Comparison of ENCODE assay signal across 8 mouse cellular contexts in the genomic region with DNA sequence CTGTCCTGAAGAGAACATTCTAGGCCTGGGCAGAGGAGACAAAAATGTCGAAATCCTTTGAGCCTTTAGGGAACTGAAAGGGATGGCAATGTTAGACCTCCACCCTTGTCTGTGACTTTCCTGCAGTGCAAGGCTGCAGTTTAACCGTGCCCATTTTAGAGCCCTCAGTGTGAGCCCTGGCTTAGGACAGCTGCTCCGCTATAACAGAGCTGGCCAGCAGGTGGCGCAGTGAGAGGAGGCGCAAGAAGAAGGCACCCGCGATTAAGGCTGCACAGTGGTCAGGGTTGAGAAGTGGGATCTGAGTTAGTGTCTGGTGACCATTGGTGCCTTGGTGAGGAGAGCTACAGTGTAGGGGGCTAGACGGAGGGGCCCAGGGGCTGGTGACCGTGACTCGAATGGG. TPM values are rescaled to one million over a fixed set of nuclear protein-coding genes. Genes with fewer than 3 reads are reported as not detected.
A peak's percentile ranks its signal among the peaks of the same experiment; 100 is the strongest.
DNase-seq lines count a peak whose midpoint lies in the region; ATAC-seq lines count a peak whose summit lies in the region.
"Had no signal": no experiment of that assay in that cellular context is flagged by ENCODE, and none has a peak within 500 bp of the region (broad histone marks: within the 10 kb centered on the region; RNA-seq: fewer than 3 reads in every experiment).

No protein-coding gene starts in this region.

- no peak overlapping the region for H3K4me3 ChIP-seq in forebrain, embryonic 16.5 days (replicated peaks; ENCODE audit: low read length)
- no peak overlapping the region for H3K4me3 ChIP-seq in hindbrain, embryonic 12.5 days
- no peak overlapping the region for H3K4me3 ChIP-seq in midbrain, embryonic 12.5 days
- H3K4me3 ChIP-seq: limb, embryonic 15.5 days had no signal

- no peaks in the 10 kb centered on the region for H3K4me1 ChIP-seq in forebrain, embryonic 16.5 days (replicated peaks; ENCODE audit: control insufficient read depth, insufficient read depth, low read length)
- H3K4me1 ChIP-seq in hindbrain, embryonic 12.5 days: peaks cover 18% of the 10 kb centered on the region
- peaks cover 19% of the 10 kb centered on the region for H3K4me1 ChIP-seq in midbrain, embryonic 12.5 days

- no peak overlapping the region for H3K27ac ChIP-seq in forebrain, embryonic 16.5 days (ENCODE audit: low read length)
- H3K27ac ChIP-seq in hindbrain, embryonic 12.5 days: no peak overlapping the region
- no peak overlapping the region for H3K27ac ChIP-seq in midbrain, embryonic 12.5 days (replicated peaks)
- H3K27ac ChIP-seq: limb, embryonic 15.5 days had no signal

- ATAC-seq in forebrain, embryonic 16.5 days: 0 out of 2 replicates have a peak, but pooled peaks have one; percentile 30
- peak; percentile 6; the same call in 1 of the 2 replicates for ATAC-seq in hindbrain, embryonic 12.5 days (ENCODE audit: low FRiP score)
- ATAC-seq in midbrain, embryonic 12.5 days (ENCODE audit: low FRiP score, low read depth): peak; percentile 47

- no peak overlapping the region for H3K9ac ChIP-seq in forebrain, embryonic 16.5 days (replicated peaks; ENCODE audit: low read depth, low read length)
- no peak overlapping the region for H3K9ac ChIP-seq in hindbrain, embryonic 12.5 days
- H3K9ac ChIP-seq in midbrain, embryonic 12.5 days (replicated peaks): no peak overlapping the region
- H3K9ac ChIP-seq: limb, embryonic 15.5 days had no signal

- peak; percentile 57 for DNase-seq in Muller cell, postnatal 12 days (ENCODE audit: inconsistent ontology term)
- DNase-seq in cerebellum, adult 11 months: peak; percentile 59
- DNase-seq in left cerebral cortex, postnatal 14 days (ENCODE audit: low spot score in 2 of 2): peak; percentile 46 to 72
- peak; percentile 27 to 76 for DNase-seq in spleen, adult 18-20 months

- intact Hi-C loops in left cerebral cortex, postnatal 14 days (cut with DNase I): loop anchor here (1.0 kb wide), 1 partner anchor 83 kb away; no protein-coding TSS in a partner anchor

- no peaks in the 10 kb centered on the region for H3K9me3 ChIP-seq in forebrain, embryonic 16.5 days (ENCODE audit: control insufficient read depth, low read length)
- H3K9me3 ChIP-seq in hindbrain, embryonic 12.5 days (replicated peaks): no peaks in the 10 kb centered on the region
- no peaks in the 10 kb centered on the region for H3K9me3 ChIP-seq in midbrain, embryonic 12.5 days
- H3K9me3 ChIP-seq: limb, embryonic 15.5 days had no signal

- no peaks in the 10 kb centered on the region for H3K36me3 ChIP-seq in forebrain, embryonic 16.5 days (ENCODE audit: control insufficient read depth, insufficient read depth)
- H3K36me3 ChIP-seq in hindbrain, embryonic 12.5 days: no peaks in the 10 kb centered on the region
- H3K36me3 ChIP-seq in midbrain, embryonic 12.5 days: no peaks in the 10 kb centered on the region
- H3K36me3 ChIP-seq: limb, embryonic 15.5 days had no signal

- WGBS in forebrain, embryonic 16.5 days: 11% methylated on average over 10 of the region's 10 CpGs
- WGBS in hindbrain, embryonic 12.5 days: 6% methylated on average over 10 of the region's 10 CpGs
- WGBS in midbrain, embryonic 12.5 days: 7% methylated on average over 10 of the region's 10 CpGs

- no peak overlapping the region for H3K4me2 ChIP-seq in forebrain, embryonic 16.5 days (ENCODE audit: low read length)
- H3K4me2 ChIP-seq in hindbrain, embryonic 12.5 days (replicated peaks): no peak overlapping the region
- no peak overlapping the region for H3K4me2 ChIP-seq in midbrain, embryonic 12.5 days (replicated peaks)
- H3K4me2 ChIP-seq: limb, embryonic 15.5 days had no signal

- H3K27me3 ChIP-seq in forebrain, embryonic 16.5 days (replicated peaks; ENCODE audit: control insufficient read depth, insufficient read depth, low read length): no peaks in the 10 kb centered on the region
- no peaks in the 10 kb centered on the region; the same call in 1 of the 2 replicates for H3K27me3 ChIP-seq in hindbrain, embryonic 12.5 days
- H3K27me3 ChIP-seq in midbrain, embryonic 12.5 days: peaks cover 36% of the 10 kb centered on the region; the same call in 1 of the 2 replicates
- H3K27me3 ChIP-seq: limb, embryonic 15.5 days had no signal

RNA-seq across cellular contexts. Expression of gene Slc2a7, which starts 12.1 kb away (rescaled TPM):
- not detected in 2 replicates for polyA plus RNA-seq in forebrain, embryonic 16.5 days (2015; fragmentation: Nextera tagmentation; extraction: Ambion mirVana)
- not detected in 2 replicates for polyA plus RNA-seq in hindbrain, embryonic 12.5 days (2016; fragmentation: Nextera tagmentation; extraction: Ambion mirVana)
- total RNA-seq in left cerebral cortex, postnatal 14 days (2021): under 1 TPM in 1 of 2 experiments, not detected in 1; 0.22 TPM
- polyA plus RNA-seq in midbrain, embryonic 12.5 days (2016; fragmentation: Nextera tagmentation; extraction: Ambion mirVana): not detected in 2 replicates
- polyA plus RNA-seq: limb, embryonic 15.5 days had no signal

RNA-seq across cellular contexts. Expression of gene Slc2a5, which starts 17.6 kb away (rescaled TPM):
- 2.6 and 2.7 TPM in 2 replicates for polyA plus RNA-seq in forebrain, embryonic 16.5 days (2015; fragmentation: Nextera tagmentation; extraction: Ambion mirVana)
- 1.7 and 2.1 TPM in 2 replicates for polyA plus RNA-seq in hindbrain, embryonic 12.5 days (2016; fragmentation: Nextera tagmentation; extraction: Ambion mirVana)
- 1 to 10 TPM; 5.1 to 5.3 TPM for total RNA-seq in left cerebral cortex, postnatal 14 days (2021)
- polyA plus RNA-seq in midbrain, embryonic 12.5 days (2016; fragmentation: Nextera tagmentation; extraction: Ambion mirVana): 1.4 and 1.8 TPM in 2 replicates

RNA-seq across cellular contexts. Expression of gene Gpr157, which starts 49.5 kb away (rescaled TPM):
- 0.14 and 0.25 TPM in 2 replicates for polyA plus RNA-seq in forebrain, embryonic 16.5 days (2015; fragmentation: Nextera tagmentation; extraction: Ambion mirVana)
- polyA plus RNA-seq in hindbrain, embryonic 12.5 days (2016; fragmentation: Nextera tagmentation; extraction: Ambion mirVana): 0.68 TPM in 2 replicates
- total RNA-seq in left cerebral cortex, postnatal 14 days (2021): 1 to 10 TPM in 1 of 2 experiments, under 1 TPM in 1; 0.75 to 1.3 TPM
- 0.43 and 0.58 TPM in 2 replicates for polyA plus RNA-seq in midbrain, embryonic 12.5 days (2016; fragmentation: Nextera tagmentation; extraction: Ambion mirVana)
